Mouse (Mus musculus): ENCODE data around the gene Klhl2. TPM values are rescaled to one million over a fixed set of nuclear protein-coding genes. Genes with fewer than 3 reads are reported as not detected.

Klhl2 gene
- total and polyA plus RNA-seq, 3 experiments: 11.5 to 12.1 TPM; not detected in 1

GRCm38 (mm10) chr8:64761430-64761829, 88.4 kb downstream of the Klhl2 start:
- H3K9me3 ChIP-seq (replicated peaks; ENCODE audit: insufficient read depth, low read length): no peaks in the 10 kb centered on the region
- no peaks in the 10 kb centered on the region for H3K27me3 ChIP-seq (ENCODE audit: control insufficient read depth in 1 of 2, insufficient read depth in 2 of 2, low read length in 2 of 2)
- H3K36me3 ChIP-seq (ENCODE audit: control insufficient read depth in 1 of 2, insufficient read depth in 2 of 2, low read length in 2 of 2): peaks cover 0 to 2% of the 10 kb centered on the region in 2 experiments; a peak in 1 of 4 replicates
- H3K4me3 ChIP-seq (ENCODE audit: control insufficient read depth in 1 of 2, insufficient read depth in 1 of 2, low read depth in 2 of 2, low read length in 2 of 2): no peak overlapping the region
- H3K27ac ChIP-seq (ENCODE audit: control insufficient read depth, low read depth, low read length): no peak overlapping the region
- TF ChIP-seq MAX (IDR thresholded peaks at IDR 0.05; ENCODE audit: low read length): no peak
- TF ChIP-seq MXI1 (IDR thresholded peaks at IDR 0.05; ENCODE audit: low read depth, low read length): no peak
- TF ChIP-seq CHD2 (IDR thresholded peaks at IDR 0.05; ENCODE audit: low read length): no peak
- no peak for DNase-seq (ENCODE audit: low read depth, low spot score)
- H3K79me2 ChIP-seq (ENCODE audit: control insufficient read depth, insufficient read depth, low read length, poor library complexity): no peaks in the 10 kb centered on the region
- no peak overlapping the region for H3K9ac ChIP-seq (ENCODE audit: control insufficient read depth, low read depth, low read length, poor library complexity, severe bottlenecking)
- no peaks in the 10 kb centered on the region for H3K4me1 ChIP-seq (ENCODE audit: control insufficient read depth in 1 of 2, insufficient read depth in 2 of 2, low read length in 2 of 2)

- Histone ChIP-seq H3K4me1 (ENCODE audit: control insufficient read depth in 1 of 2, insufficient read depth in 2 of 2, low read length in 2 of 2) (no peaks in the 10 kb centered on the region), H3K79me2 (ENCODE audit: control insufficient read depth, insufficient read depth, low read length, poor library complexity) (no peaks in the 10 kb centered on the region), H3K27me3 (ENCODE audit: control insufficient read depth in 1 of 2, insufficient read depth in 2 of 2, low read length in 2 of 2) (no peaks in the 10 kb centered on the region), H3K9me3 (replicated peaks; ENCODE audit: insufficient read depth, low read length) (no peaks in the 10 kb centered on the region), H3K9ac (ENCODE audit: control insufficient read depth, low read depth, low read length, poor library complexity, severe bottlenecking) (no peak overlapping the region), H3K4me3 (ENCODE audit: control insufficient read depth in 1 of 2, insufficient read depth in 1 of 2, low read depth in 2 of 2, low read length in 2 of 2) (no peak overlapping the region), H3K27ac (ENCODE audit: control insufficient read depth, low read depth, low read length) (no peak overlapping the region), H3K36me3 (ENCODE audit: control insufficient read depth in 1 of 2, insufficient read depth in 2 of 2, low read length in 2 of 2) (peaks cover 0 to 2% of the 10 kb centered on the region in 2 experiments; a peak in 1 of 4 replicates)
- TF ChIP-seq MXI1 (IDR thresholded peaks at IDR 0.05; ENCODE audit: low read depth, low read length) (no peak), ELF1 (IDR thresholded peaks at IDR 0.05; ENCODE audit: low read depth, low read length) (no peak), HCFC1 (IDR thresholded peaks at IDR 0.05; ENCODE audit: low read depth, low read length) (no peak), USF2 (IDR thresholded peaks at IDR 0.05; ENCODE audit: borderline replicate concordance in 1 of 2, insufficient read depth in 1 of 2, low read depth in 1 of 2, low read length in 2 of 2) (no peak), USF1 (IDR thresholded peaks at IDR 0.05; ENCODE audit: low read depth, low read length) (no peak), ZKSCAN1 (IDR thresholded peaks at IDR 0.05; ENCODE audit: low read depth, low read length) (no peak), SMC3 (IDR thresholded peaks at IDR 0.05; ENCODE audit: low read depth, low read length) (no peak), TAL1 (IDR thresholded peaks at IDR 0.05; ENCODE audit: low read length) (no peak)
- no peak for DNase-seq (ENCODE audit: low read depth, low spot score)
These were observed 91.9 kb downstream of the Klhl2 start for GRCm38 (mm10) chr8:64757956-64758355.

- Histone ChIP-seq H3K9ac (ENCODE audit: control insufficient read depth, low read depth, low read length, poor library complexity, severe bottlenecking) (no peak overlapping the region), H3K4me3 (ENCODE audit: control insufficient read depth in 1 of 2, insufficient read depth in 1 of 2, low read depth in 2 of 2, low read length in 2 of 2) (no peak overlapping the region), H3K4me1 (ENCODE audit: control insufficient read depth in 1 of 2, insufficient read depth in 2 of 2, low read length in 2 of 2) (no peaks in the 10 kb centered on the region), H3K27me3 (ENCODE audit: control insufficient read depth in 1 of 2, insufficient read depth in 2 of 2, low read length in 2 of 2) (no peaks in the 10 kb centered on the region), H3K9me3 (replicated peaks; ENCODE audit: insufficient read depth, low read length) (no peaks in the 10 kb centered on the region), H3K36me3 (ENCODE audit: control insufficient read depth in 1 of 2, insufficient read depth in 2 of 2, low read length in 2 of 2) (peaks cover 0 to 2% of the 10 kb centered on the region in 2 experiments; a peak in 1 of 4 replicates), H3K27ac (ENCODE audit: control insufficient read depth, low read depth, low read length) (no peak overlapping the region), H3K79me2 (ENCODE audit: control insufficient read depth, insufficient read depth, low read length, poor library complexity) (no peaks in the 10 kb centered on the region)
- TF ChIP-seq TBP (IDR thresholded peaks at IDR 0.05; ENCODE audit: low read depth, low read length) (no peak), USF1 (IDR thresholded peaks at IDR 0.05; ENCODE audit: low read depth, low read length) (no peak), TCF12 (IDR thresholded peaks at IDR 0.05; ENCODE audit: low read depth, low read length) (no peak), MEF2A (IDR thresholded peaks at IDR 0.05; ENCODE audit: extremely low read depth, insufficient replicate concordance, low read depth, low read length, poor library complexity, severe bottlenecking) (no peak), JUND (IDR thresholded peaks at IDR 0.05; ENCODE audit: low read depth, low read length) (no peak), ZMIZ1 (IDR thresholded peaks at IDR 0.05; ENCODE audit: low read depth, low read length) (no peak)
- DNase-seq (ENCODE audit: low read depth, low spot score): no peak
These were observed 103.4 kb downstream of the Klhl2 start for GRCm38 (mm10) chr8:64746215-64747058.
